Mouse (Mus musculus) gastrocnemius, postnatal 36 days (tissue): ENCODE data around the gene Fyn. TPM values are rescaled to one million over a fixed set of nuclear protein-coding genes. Genes with fewer than 3 reads are reported as not detected.

Source experiments
- DNase-seq, 2 experiments: peaks; one replicate each; pipeline ENCODE4 v3.0.0; 2022
- intact Hi-C: fragments of 180-260 bp; cut with DNase I; formaldehyde crosslinking; loops from one replicate; pipeline ENCODE4 v1.15.1; 2025
- long read RNA-seq, 2 experiments: library from polyadenylated mRNA; stranded (forward); transcript quantifications; one replicate each; pipeline ENCODE4 v2.0.0; 2021
- total RNA-seq, 2 experiments: library from RNA; stranded (reverse); gene quantifications; 2 replicates each; pipeline ENCODE4 v1.2.3; 2021

Gene Fyn
- total RNA-seq: 1 to 10 TPM; 6.7 to 8.0 TPM
- long read RNA-seq, experiment 1, partial matches to known transcripts: 4 of 4 reads
- long read RNA-seq, experiment 1, other reads (novel, unspliced or antisense): 0 of 4 reads
- long read RNA-seq, experiment 2, partial matches to known transcripts: 0 of 8 reads
- long read RNA-seq, experiment 2, other reads (novel, unspliced or antisense): 6 of 8 reads

DNA sequence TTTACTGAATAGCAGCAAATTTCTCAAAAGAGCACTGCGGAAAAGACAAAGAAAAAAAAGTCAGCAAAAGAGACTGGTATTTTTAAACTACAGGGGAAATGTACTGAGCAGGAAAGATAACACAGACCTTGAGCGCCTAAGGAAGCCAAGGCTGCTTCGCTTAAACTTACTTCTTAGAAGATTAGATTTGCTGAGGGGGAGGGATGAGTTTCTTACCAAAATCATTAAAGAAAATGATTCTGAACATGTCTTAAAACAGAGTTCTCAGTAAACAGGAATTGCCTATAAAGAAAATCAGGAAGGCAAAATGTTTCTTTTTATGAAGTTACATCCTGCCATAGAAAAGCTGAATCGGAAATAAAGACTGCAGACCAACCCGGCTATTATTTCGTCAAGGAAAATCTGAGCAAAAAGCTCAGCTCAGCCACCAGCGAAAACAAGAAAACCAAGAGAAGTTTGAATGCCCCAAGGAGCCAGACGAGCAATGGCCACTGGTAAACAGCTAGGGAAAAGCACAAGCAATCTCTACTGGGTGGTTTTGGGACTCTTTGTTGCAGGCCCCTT lies at the start of gene Fyn:
Fyn (plus strand) TSS at position 284 of the 564 bp plus-strand sequence.
- DNase-seq: no peak
- intact Hi-C loops: loop anchor here (10.0 kb wide), 1 partner anchor 194 kb away; no protein-coding TSS in a partner anchor

GRCm38 (mm10) chr10:39320798-39321622 lies 47.6 kb upstream of the Fyn start:
- no peak for DNase-seq
- intact Hi-C loops: no loop called here

- intact Hi-C loops: no loop called here
- no peak for DNase-seq
Measured at GRCm38 (mm10) chr10:39321623-39321985, 47.1 kb upstream of the Fyn start.

DNA sequence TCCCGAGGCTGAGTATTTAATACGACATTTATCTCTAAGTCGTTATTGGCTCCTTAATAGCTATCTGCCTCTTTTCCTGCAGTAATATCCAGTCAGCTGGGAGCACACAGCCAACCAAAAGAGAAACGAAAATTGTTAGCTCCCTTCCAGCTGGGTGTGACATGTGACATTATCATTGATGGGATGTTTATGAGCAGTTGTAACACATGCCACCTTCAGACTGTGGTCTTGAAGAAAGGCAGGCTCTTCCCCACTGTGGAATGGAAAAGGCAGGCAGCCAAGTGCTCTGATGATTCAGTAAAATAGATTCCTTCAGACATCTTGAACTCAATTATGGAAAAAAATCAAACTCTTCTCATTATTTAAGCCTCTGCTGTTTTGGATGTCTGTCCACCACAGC lies 46.5 kb upstream of the Fyn start:
- no peak for DNase-seq
- intact Hi-C loops: no loop called here

- intact Hi-C loops: no loop called here
- DNase-seq: no peak
Measured at GRCm38 (mm10) chr10:39324291-39324690, 44.4 kb upstream of the Fyn start.

- DNase-seq: no peak
- intact Hi-C loops: no loop called here
Measured at GRCm38 (mm10) chr10:39328661-39329060, 40.0 kb upstream of the Fyn start.

GRCm38 (mm10) chr10:39334320-39334719 lies 34.3 kb upstream of the Fyn start:
- no peak for DNase-seq
- intact Hi-C loops: no loop called here

DNA sequence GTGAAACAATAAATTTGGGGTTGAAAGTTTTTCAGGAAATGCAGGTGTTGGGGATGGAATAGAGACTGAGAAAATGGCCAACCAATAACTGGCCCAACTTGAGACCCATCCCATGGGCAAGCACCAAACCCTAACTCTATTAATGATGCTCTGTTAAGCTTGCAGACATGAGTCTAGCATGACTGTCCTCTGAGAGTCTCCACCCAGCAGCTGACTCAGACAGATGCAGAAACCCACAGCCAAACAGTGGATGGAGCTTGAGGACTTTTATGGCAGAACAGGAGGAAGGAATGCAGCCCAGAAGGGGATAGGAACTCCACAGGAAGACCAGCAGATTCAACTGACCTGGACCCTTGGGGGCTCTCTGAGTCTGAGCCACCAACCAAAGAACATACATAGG lies 32.8 kb upstream of the Fyn start:
- intact Hi-C loops: no loop called here
- no peak for DNase-seq

DNA sequence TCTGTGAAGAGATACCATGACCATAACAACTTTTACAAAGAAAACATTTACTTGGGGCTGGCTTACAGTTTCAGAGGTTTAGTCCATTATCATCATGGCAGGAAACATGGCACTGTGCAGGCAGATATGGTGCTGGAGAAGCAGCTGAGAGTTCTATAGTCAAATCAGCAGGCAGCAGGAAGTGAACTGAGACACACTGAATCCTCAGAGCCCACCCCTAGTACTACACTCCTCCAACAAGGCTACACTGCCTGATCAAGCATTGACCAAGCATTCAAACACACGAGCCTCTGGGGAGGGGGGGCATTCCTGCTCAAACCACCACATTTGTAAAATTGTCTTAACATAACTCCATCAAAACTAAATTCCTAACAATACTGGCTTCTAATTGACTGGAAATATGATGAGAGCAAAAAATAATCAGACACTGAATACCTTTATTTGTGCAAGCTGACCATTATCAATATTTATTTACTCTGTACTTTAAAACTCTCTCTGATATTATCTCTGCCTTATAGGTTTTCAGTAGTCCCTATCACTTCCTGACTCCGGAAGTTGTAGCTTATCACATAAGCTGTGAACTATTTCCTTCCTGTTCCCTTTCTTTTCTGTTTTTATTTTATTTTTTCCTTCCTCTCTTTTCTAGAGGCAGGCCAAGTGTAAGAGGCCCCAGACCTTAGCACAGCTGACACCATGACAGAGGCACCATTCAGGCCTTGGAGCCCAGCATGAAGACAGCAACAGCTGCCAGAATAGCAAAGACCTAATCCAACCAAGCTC lies 29.3 kb upstream of the Fyn start:
- intact Hi-C loops: no loop called here
- DNase-seq: no peak

- no peak for DNase-seq
- intact Hi-C loops: no loop called here
Measured at GRCm38 (mm10) chr10:39339969-39340236, 28.8 kb upstream of the Fyn start.

GRCm38 (mm10) chr10:39343551-39343950 lies 25.1 kb upstream of the Fyn start:
- intact Hi-C loops: no loop called here
- DNase-seq: no peak

- intact Hi-C loops: no loop called here
- DNase-seq: no peak
Measured at GRCm38 (mm10) chr10:39345921-39346320, 22.7 kb upstream of the Fyn start.

DNA sequence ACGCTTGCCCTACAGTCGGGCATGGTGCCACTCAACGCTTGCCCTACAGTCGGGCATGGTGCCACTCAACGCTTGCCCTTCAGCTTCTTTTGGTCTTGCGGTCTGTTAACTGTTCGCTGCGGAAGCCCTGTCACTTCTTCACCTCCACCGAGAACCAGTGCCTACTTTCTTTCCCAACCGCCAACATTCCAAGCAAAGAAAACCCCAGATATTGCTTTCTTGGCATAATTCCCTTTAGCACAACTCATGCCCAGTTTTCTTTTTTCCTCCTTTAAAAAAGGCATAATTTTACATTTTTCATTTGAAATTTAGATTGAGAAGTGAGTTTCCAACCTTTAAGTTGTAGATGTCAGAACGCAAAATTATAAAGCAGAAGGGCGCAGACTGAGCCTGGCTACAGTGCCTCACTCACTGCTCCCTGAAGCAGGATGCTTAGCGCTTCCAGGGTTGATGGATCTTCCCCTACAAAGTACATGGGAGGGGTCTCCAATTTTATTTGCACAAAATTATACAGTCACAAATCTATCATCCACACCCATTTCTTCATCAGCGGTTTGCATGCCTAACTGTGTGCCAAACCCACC lies 18.8 kb upstream of the Fyn start:
- intact Hi-C loops: no loop called here
- no peak for DNase-seq

- DNase-seq: no peak
- intact Hi-C loops: loop anchor here (10.0 kb wide), 1 partner anchor 189 kb away; no protein-coding TSS in a partner anchor
Measured at GRCm38 (mm10) chr10:39364196-39364595, 4.5 kb upstream of the Fyn start.

DNA sequence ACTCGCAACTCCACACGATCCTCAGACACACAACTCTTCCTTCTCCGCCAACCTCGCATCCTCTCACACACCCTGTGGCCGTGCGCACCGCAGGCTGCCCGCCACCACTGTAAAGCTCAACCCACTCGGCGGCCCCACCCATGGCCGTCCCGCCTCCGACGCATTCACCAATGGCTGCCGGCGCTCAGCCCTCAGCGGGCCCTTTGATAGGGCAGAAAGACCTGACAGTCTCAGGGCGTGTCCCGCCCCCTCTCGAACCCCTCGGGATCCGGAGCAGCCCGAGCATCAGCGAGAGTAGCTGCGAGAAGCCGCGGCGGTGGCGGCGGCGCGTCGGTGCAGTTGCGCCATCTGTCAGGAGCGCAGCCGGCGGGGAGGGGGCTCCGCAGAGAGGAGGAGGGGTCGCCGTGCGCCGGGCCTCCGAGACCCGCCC lies 862 bp downstream of the Fyn start:
- peak; percentile 90 to 94 for DNase-seq
- intact Hi-C loops: loop anchor here (10.0 kb wide), 1 partner anchor 195 kb away; no protein-coding TSS in a partner anchor

GRCm38 (mm10) chr10:39369977-39370785 lies 1.5 kb downstream of the Fyn start:
- intact Hi-C loops: loop anchor here (5.0 to 10.0 kb wide), 3 partner anchors 128 to 195 kb away; no protein-coding TSS in a partner anchor

DNA sequence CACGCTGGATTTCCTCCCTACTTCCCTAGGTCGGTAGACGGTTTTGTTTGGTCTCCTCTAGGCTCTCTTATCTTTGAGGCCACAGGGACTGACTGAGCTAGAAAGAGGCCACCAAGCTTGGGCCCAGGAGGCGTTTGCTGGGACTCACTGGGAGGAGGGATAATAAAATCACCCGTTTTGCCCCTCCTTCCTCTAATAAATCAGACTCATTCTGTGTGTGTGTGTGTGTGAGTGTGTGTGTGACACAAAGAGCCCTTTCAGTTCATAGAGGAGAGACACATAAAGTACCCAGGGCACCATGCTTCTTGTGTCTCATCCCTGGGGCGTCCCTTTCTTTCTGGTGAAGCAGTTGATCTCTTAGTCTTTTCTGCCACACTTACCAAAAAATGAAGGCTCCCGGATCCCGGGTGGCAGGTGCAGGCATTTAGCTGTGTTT lies 2.1 kb downstream of the Fyn start:
- intact Hi-C loops: loop anchor here (5.0 kb wide), 2 partner anchors 129 to 136 kb away; no protein-coding TSS in a partner anchor
- DNase-seq: no peak

More at GRCm38 (mm10) chr10:39369977-39370785, 1.5 kb downstream of the Fyn start:
- peak; percentile 22 to 42 for DNase-seq

GRCm38 (mm10) chr10:39371467-39371866 lies 2.8 kb downstream of the Fyn start:
- no peak for DNase-seq
- intact Hi-C loops: loop anchor here (5.0 kb wide), 2 partner anchors 129 to 136 kb away; no protein-coding TSS in a partner anchor

- no peak for DNase-seq
- intact Hi-C loops: loop anchor here (5.0 kb wide), 2 partner anchors 130 to 135 kb away; no protein-coding TSS in a partner anchor
Measured at GRCm38 (mm10) chr10:39371991-39372390, 3.3 kb downstream of the Fyn start.
